Mouse (Mus musculus): ENCODE results near the gene Taok2. TPM values are rescaled to one million over a fixed set of nuclear protein-coding genes. Genes with fewer than 3 reads are reported as not detected.
A peak's percentile ranks its signal among the peaks of the same experiment; 100 is the strongest.

Gene Taok2
- polyA plus RNA-seq, 1 experiment, result 108 TPM

DNA sequence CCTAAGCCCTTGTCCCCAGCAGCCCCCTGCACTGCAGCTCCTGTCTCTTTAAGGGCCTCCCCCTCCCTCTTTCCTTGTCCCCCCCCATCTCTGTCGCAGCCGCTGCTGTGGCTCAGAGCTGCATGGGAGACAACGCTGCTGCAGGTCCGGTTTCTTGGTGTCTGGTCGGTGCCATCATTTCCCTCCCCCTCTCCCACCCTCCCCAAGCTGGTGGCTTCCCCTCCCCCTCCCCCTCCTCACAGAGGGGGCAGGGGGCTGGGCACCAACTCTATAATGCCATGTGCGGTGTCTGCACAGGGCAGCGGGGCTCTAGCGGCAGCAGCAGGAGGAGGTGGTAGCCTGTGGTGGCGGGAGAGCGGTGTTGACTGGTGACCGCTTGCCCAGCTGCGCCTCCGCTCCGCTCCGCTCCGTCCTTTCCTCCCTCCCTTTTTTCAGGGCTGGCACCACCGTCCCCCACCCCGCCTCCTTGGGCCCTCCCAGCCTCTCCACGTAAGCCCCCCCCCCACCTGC lies 61.2 kb downstream of the Taok2 start:
- peaks cover 33% of the 10 kb centered on the region for H3K4me1 ChIP-seq (ENCODE audit: control insufficient read depth, insufficient read depth, low read length)
- peak; percentile 69 to 71 for DNase-seq
- no peaks in the 10 kb centered on the region for H3K27me3 ChIP-seq (ENCODE audit: control insufficient read depth, insufficient read depth, low read length)
- peak overlapping the region; percentile 66 for H3K4me3 ChIP-seq (replicated peaks; ENCODE audit: insufficient read depth, low read depth, low read length)
- peak overlapping the region; percentile 91 for H3K27ac ChIP-seq (ENCODE audit: insufficient read depth, low read length)
- TF ChIP-seq POLR2A (IDR thresholded peaks at IDR 0.05; ENCODE audit: borderline replicate concordance, insufficient read depth, low read length) (peak; percentile 61; the same call in 1 of the 2 replicates), CTCF (IDR thresholded peaks at IDR 0.05; ENCODE audit: borderline replicate concordance, insufficient read depth, low read depth, low read length) (no peak)
- WGBS, result 0% methylated on average over 8 of the region's 19 CpGs

DNA sequence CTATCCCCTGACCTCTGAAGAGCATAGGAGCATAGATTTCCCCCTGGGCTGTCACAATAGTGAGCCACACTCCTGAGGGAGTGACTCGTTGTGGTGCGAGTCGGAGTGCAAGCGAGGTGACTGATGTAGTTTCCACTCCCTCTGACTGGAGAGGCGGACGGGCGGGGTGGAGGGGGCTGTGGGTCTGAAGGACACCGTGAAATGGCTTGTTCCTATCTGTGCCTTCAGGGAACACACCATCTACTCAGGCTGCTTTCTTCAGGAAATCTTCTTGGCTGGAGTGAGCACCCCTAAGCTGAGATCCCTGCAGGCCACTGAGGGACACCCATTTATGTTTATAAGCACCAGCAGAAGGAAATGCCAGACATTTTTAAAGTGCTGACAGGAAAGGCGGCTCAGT lies 61.8 kb downstream of the Taok2 start:
- Histone ChIP-seq H3K27me3 (ENCODE audit: control insufficient read depth, insufficient read depth, low read length) (no peaks in the 10 kb centered on the region), H3K4me3 (replicated peaks; ENCODE audit: insufficient read depth, low read depth, low read length) (peak overlapping the region; percentile 66), H3K4me1 (ENCODE audit: control insufficient read depth, insufficient read depth, low read length) (peaks cover 33% of the 10 kb centered on the region), H3K27ac (ENCODE audit: insufficient read depth, low read length) (peak overlapping the region; percentile 91)
- peak; percentile 64 to 67 for DNase-seq
- TF ChIP-seq POLR2A (IDR thresholded peaks at IDR 0.05; ENCODE audit: borderline replicate concordance, insufficient read depth, low read length), result peak; percentile 42; the same call in 1 of the 2 replicates
- no peak for TF ChIP-seq CTCF (IDR thresholded peaks at IDR 0.05; ENCODE audit: borderline replicate concordance, insufficient read depth, low read depth, low read length)
- 5% methylated on average over 9 of the region's 9 CpGs for WGBS

DNA sequence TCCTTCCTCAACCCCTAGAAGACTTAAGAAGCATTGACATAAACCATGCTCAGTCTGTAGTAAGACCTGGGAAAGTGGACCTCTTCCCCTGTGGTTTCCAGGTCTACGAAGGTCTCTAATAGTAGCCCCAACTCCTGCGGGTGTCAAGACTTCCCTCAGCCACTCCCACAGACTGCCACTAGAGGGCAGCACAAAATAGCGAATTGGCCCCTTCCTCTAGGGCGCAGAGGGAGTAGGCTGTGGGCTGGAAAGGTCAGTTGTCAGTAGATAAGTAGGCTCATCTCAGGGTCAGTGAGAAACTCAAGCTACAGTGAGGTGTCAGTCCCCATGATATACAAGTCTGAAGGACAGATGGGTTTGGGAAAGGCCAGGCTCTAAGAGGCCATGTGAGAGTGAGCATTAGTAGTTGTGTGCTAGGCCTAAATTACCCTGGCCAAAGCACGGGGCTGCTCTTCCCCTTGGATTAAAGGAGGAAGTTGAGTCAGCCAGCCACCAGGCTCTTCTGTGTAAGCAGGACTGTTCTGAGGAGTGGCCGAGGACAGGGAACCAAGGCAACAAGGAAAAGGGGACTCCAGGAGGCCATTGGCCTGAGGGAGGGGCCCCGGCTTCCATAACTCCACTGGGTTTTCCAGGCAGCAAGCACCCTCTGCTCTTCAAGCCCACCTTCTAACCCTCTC lies 62.5 kb downstream of the Taok2 start:
- WGBS, result 10% methylated on average over 7 of the region's 7 CpGs
- Histone ChIP-seq H3K27ac (ENCODE audit: insufficient read depth, low read length) (peak overlapping the region; percentile 91), H3K27me3 (ENCODE audit: control insufficient read depth, insufficient read depth, low read length) (no peaks in the 10 kb centered on the region), H3K4me3 (replicated peaks; ENCODE audit: insufficient read depth, low read depth, low read length) (peak overlapping the region; percentile 66), H3K4me1 (ENCODE audit: control insufficient read depth, insufficient read depth, low read length) (peaks cover 28% of the 10 kb centered on the region)
- TF ChIP-seq POLR2A (IDR thresholded peaks at IDR 0.05; ENCODE audit: borderline replicate concordance, insufficient read depth, low read length) (peak; percentile 39; the same call in 1 of the 2 replicates), CTCF (IDR thresholded peaks at IDR 0.05; ENCODE audit: borderline replicate concordance, insufficient read depth, low read depth, low read length) (peak; percentile 95)
- DNase-seq, result peak; percentile 86 to 93

DNA sequence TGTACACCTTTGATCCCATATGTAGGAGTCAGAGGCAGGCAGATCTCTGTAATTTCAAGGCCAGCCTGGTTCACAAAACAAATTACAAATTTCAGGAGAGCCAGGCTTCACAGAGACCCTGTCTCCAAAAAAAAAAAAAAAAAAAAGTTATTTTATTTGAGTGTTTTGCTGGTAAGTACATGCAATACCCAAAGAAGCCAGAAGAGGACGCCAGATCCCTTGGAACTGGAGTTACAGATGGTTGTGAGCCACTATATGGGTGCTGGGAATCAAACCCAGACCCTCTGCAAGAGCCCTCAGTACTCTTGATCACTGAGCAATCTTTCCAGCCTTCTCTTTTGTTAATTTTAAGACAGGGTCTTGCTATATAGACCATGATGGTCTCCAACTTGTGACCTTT lies 65.7 kb downstream of the Taok2 start:
- 35% methylated on average over 1 of the region's 1 CpGs for WGBS
- no peak for DNase-seq
- Histone ChIP-seq H3K27ac (ENCODE audit: insufficient read depth, low read length) (no peak overlapping the region), H3K27me3 (ENCODE audit: control insufficient read depth, insufficient read depth, low read length) (no peaks in the 10 kb centered on the region), H3K4me1 (ENCODE audit: control insufficient read depth, insufficient read depth, low read length) (peaks cover 7% of the 10 kb centered on the region; the same call in 1 of the 2 replicates), H3K4me3 (replicated peaks; ENCODE audit: insufficient read depth, low read depth, low read length) (no peak overlapping the region)
- TF ChIP-seq POLR2A (IDR thresholded peaks at IDR 0.05; ENCODE audit: borderline replicate concordance, insufficient read depth, low read length) (no peak), CTCF (IDR thresholded peaks at IDR 0.05; ENCODE audit: borderline replicate concordance, insufficient read depth, low read depth, low read length) (no peak)

DNA sequence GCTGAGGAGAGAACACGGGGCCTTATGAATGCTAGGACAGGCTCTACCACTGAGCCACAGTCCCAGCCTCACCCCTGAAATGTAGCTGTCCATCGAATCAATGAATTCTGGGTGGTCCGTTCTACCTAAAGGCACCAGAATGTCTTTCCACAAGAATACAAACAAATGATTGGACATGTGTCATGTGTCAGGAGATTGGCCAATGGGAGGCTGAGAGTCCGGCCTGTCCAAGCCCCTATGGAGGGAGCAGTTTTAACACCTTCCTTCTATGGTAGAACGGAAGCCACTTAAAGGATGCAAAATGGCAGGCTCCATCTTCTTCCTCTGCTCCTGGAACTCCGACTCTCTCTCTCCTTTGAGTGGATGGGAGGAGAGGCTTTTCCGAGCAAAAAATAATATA lies 66.9 kb downstream of the Taok2 start:
- TF ChIP-seq POLR2A (IDR thresholded peaks at IDR 0.05; ENCODE audit: borderline replicate concordance, insufficient read depth, low read length), result no peak
- no peak for TF ChIP-seq CTCF (IDR thresholded peaks at IDR 0.05; ENCODE audit: borderline replicate concordance, insufficient read depth, low read depth, low read length)
- 87% methylated on average over 7 of the region's 7 CpGs for WGBS

DNA sequence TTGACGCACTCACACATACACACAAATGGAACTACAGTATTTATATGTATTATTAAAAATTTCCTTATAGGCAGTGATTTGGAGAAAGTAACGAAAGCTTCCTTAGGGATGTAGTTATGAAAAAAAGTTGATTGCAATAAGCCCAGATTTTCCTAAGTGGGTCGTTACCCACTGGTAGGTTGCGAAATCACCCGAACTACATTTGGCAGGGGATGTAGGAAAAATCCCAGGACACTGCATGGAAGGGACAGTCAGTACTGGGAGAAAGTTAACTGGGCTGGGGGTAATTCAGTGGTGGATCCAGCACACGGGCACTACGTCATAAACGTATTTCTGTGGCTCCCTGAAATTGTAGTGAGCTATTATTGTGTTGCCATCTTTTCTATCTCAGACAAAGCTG lies 68.0 kb downstream of the Taok2 start:
- DNase-seq, result no peak
- no peaks in the 10 kb centered on the region for H3K4me1 ChIP-seq (ENCODE audit: control insufficient read depth, insufficient read depth, low read length)
- H3K27ac ChIP-seq (ENCODE audit: insufficient read depth, low read length), result no peak overlapping the region
- H3K4me3 ChIP-seq (replicated peaks; ENCODE audit: insufficient read depth, low read depth, low read length), result no peak overlapping the region
- WGBS, result 73% methylated on average over 8 of the region's 8 CpGs
- TF ChIP-seq CTCF (IDR thresholded peaks at IDR 0.05; ENCODE audit: borderline replicate concordance, insufficient read depth, low read depth, low read length) (no peak), POLR2A (IDR thresholded peaks at IDR 0.05; ENCODE audit: borderline replicate concordance, insufficient read depth, low read length) (no peak)
- no peaks in the 10 kb centered on the region for H3K27me3 ChIP-seq (ENCODE audit: control insufficient read depth, insufficient read depth, low read length)

More for the DNA sequence above, 66.9 kb downstream of the Taok2 start:
- Histone ChIP-seq H3K4me3 (replicated peaks; ENCODE audit: insufficient read depth, low read depth, low read length) (no peak overlapping the region), H3K4me1 (ENCODE audit: control insufficient read depth, insufficient read depth, low read length) (peaks cover 7% of the 10 kb centered on the region; the same call in 1 of the 2 replicates), H3K27ac (ENCODE audit: insufficient read depth, low read length) (no peak overlapping the region), H3K27me3 (ENCODE audit: control insufficient read depth, insufficient read depth, low read length) (no peaks in the 10 kb centered on the region)
- DNase-seq, result no peak

DNA sequence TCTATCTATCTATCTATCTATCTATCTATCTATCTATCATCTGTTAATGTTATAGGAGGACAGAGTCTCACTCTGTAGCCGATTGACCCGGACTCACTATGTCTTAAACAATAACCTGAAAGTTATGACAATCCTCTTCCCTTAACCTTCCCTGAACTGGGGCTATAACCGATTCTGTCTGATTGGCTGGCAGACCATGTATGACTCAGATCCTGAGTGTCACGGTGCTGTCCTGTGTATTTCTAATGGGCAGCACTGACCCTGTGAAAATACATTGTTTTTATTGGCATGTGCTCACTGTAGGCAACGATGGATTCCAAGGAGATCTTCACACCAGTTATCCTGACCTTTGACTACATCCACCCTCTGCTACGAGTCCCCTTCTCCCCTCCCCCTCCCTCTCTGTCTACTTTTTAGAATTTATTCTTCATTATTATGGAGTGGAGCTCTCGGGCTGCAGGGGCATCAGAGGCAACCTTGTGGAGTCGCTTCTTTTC lies 68.7 kb downstream of the Taok2 start:
- no peak for DNase-seq
- 31% methylated on average over 8 of the region's 8 CpGs for WGBS
- Histone ChIP-seq H3K27ac (ENCODE audit: insufficient read depth, low read length) (no peak overlapping the region), H3K4me1 (ENCODE audit: control insufficient read depth, insufficient read depth, low read length) (no peaks in the 10 kb centered on the region), H3K27me3 (ENCODE audit: control insufficient read depth, insufficient read depth, low read length) (no peaks in the 10 kb centered on the region), H3K4me3 (replicated peaks; ENCODE audit: insufficient read depth, low read depth, low read length) (no peak overlapping the region)
- no peak for TF ChIP-seq POLR2A (IDR thresholded peaks at IDR 0.05; ENCODE audit: borderline replicate concordance, insufficient read depth, low read length)
- TF ChIP-seq CTCF (IDR thresholded peaks at IDR 0.05; ENCODE audit: borderline replicate concordance, insufficient read depth, low read depth, low read length), result no peak

Other genes starting within 250 kb of the Taok2 start
- 45.4 and 45.5 TPM in 2 replicates for gene Sgf29, start 235.4 kb downstream of the Taok2 start, polyA plus RNA-seq (2012; rRNA removed)
- gene Sult1a1, start 208.3 kb downstream of the Taok2 start, polyA plus RNA-seq (2012; rRNA removed), result 6.4 and 10.6 TPM in 2 replicates
- 51.0 and 61.6 TPM in 2 replicates for gene Bola2, start 189.3 kb downstream of the Taok2 start, polyA plus RNA-seq (2012; rRNA removed)
- 39.6 and 40.3 TPM in 2 replicates for gene Slx1b, start 188.9 kb downstream of the Taok2 start, polyA plus RNA-seq (2012; rRNA removed)
- 110 and 126 TPM in 2 replicates for gene Coro1a, start 176.9 kb downstream of the Taok2 start, polyA plus RNA-seq (2012; rRNA removed)
- gene Mapk3, start 125.1 kb downstream of the Taok2 start, polyA plus RNA-seq (2012; rRNA removed), result 212 and 229 TPM in 2 replicates
- 6.0 and 8.0 TPM in 2 replicates for gene Gdpd3, start 118.4 kb downstream of the Taok2 start, polyA plus RNA-seq (2012; rRNA removed)
- gene Ypel3, start 107.7 kb downstream of the Taok2 start, polyA plus RNA-seq (2012; rRNA removed), result 628 and 636 TPM in 2 replicates
- gene Tbx6, start 103.2 kb downstream of the Taok2 start, polyA plus RNA-seq (2012; rRNA removed), result 2.2 TPM in 2 replicates
- gene Ppp4c, start 92.2 kb downstream of the Taok2 start, polyA plus RNA-seq (2012; rRNA removed), result 110 and 119 TPM in 2 replicates
- 193 and 196 TPM in 2 replicates for gene Fam57b, start 87.0 kb downstream of the Taok2 start, polyA plus RNA-seq (2012; rRNA removed)
- not detected in 2 replicates for gene 4930451I11Rik, start 53.1 kb downstream of the Taok2 start, polyA plus RNA-seq (2012; rRNA removed)
- 9.7 and 12.1 TPM in 2 replicates for gene Doc2a, start 37.3 kb downstream of the Taok2 start, polyA plus RNA-seq (2012; rRNA removed)
- 60.9 and 63.1 TPM in 2 replicates for gene Hirip3, start 22.7 kb downstream of the Taok2 start, polyA plus RNA-seq (2012; rRNA removed)
- 67.3 and 67.6 TPM in 2 replicates for gene Ino80e, start 22.3 kb downstream of the Taok2 start, polyA plus RNA-seq (2012; rRNA removed)
- gene Tmem219, start 38.2 kb upstream of the Taok2 start, polyA plus RNA-seq (2012; rRNA removed), result 29.8 and 37.5 TPM in 2 replicates
- 130 and 140 TPM in 2 replicates for gene Kctd13, start 44.2 kb upstream of the Taok2 start, polyA plus RNA-seq (2012; rRNA removed)
- 41.8 and 42.4 TPM in 2 replicates for gene Asphd1, start 64.9 kb upstream of the Taok2 start, polyA plus RNA-seq (2012; rRNA removed)
- gene Sez6l2, start 65.9 kb upstream of the Taok2 start, polyA plus RNA-seq (2012; rRNA removed), result 359 and 364 TPM in 2 replicates
- 255 and 281 TPM in 2 replicates for gene Cdipt, start 91.2 kb upstream of the Taok2 start, polyA plus RNA-seq (2012; rRNA removed)
- 0.92 and 1.1 TPM in 2 replicates for gene Cdiptos, start 91.4 kb upstream of the Taok2 start, polyA plus RNA-seq (2012; rRNA removed)
- 19.9 and 21.0 TPM in 2 replicates for gene Mvp, start 129.9 kb upstream of the Taok2 start, polyA plus RNA-seq (2012; rRNA removed)
- 2.8 and 5.2 TPM in 2 replicates for gene Pagr1b, start 131.8 kb upstream of the Taok2 start, polyA plus RNA-seq (2012; rRNA removed)
- gene Pagr1a, start 132.6 kb upstream of the Taok2 start, polyA plus RNA-seq (2012; rRNA removed), result 91.6 and 105 TPM in 2 replicates
- gene Gm42742, start 136.4 kb upstream of the Taok2 start, polyA plus RNA-seq (2012; rRNA removed), result 362 and 365 TPM in 2 replicates
- gene Prrt2, start 136.5 kb upstream of the Taok2 start, polyA plus RNA-seq (2012; rRNA removed), result 600 and 672 TPM in 2 replicates
- gene Maz, start 142.3 kb upstream of the Taok2 start, polyA plus RNA-seq (2012; rRNA removed), result 198 and 213 TPM in 2 replicates
- gene Kif22, start 157.8 kb upstream of the Taok2 start, polyA plus RNA-seq (2012; rRNA removed), result 7.7 and 9.1 TPM in 2 replicates
- 0.34 TPM in 1 of 2 replicates, not detected in the other for gene Zg16, start 202.6 kb upstream of the Taok2 start, polyA plus RNA-seq (2012; rRNA removed)
- 1.4 and 2.1 TPM in 2 replicates for gene AI467606, start 206.7 kb upstream of the Taok2 start, polyA plus RNA-seq (2012; rRNA removed)
- gene Qprt, start 237.5 kb upstream of the Taok2 start, polyA plus RNA-seq (2012; rRNA removed), result 2.1 and 2.2 TPM in 2 replicates

All from cerebellum, adult 2 months (tissue).